In the genomic region with DNA sequence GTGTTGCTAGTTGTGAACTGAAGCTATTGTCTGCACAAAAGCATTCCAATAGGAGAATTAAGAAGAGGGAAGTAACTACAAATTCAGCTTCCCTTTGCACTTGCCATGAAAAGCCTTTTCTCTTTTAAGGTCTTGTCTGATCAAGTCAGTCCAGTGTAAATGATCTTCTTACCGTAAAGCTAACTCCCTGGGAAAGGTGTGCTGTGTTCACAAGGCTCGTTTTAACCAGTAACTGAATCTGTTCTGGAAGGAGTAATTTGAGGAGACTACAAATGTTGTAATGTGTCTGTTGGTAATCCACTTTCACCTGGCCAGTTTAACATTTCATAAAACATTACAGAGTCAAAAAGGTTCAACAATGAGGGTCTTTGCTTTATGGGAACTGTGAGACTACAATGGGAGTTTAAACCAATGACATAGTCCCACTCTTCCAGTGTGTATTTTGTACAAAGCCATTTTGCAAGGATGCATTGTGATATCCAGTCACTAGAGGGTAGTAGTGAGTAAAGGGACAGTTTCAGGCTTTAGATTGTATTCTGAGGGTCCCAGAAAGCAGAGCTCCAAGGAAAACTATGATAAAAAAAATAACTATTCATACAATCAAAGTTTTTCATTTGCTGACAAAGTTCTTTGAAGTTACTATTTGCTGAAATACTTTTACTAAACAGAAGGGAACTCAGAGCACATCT, we compare ENCODE assay signal across 18 mouse cellular contexts.
A peak's percentile ranks its signal among the peaks of the same experiment; 100 is the strongest.
DNase-seq lines count a peak whose midpoint lies in the region; ATAC-seq and TF ChIP-seq lines count a peak whose summit lies in the region.
"Had no signal": no experiment of that assay in that cellular context is flagged by ENCODE, and none has a peak within 500 bp of the region (broad histone marks: within the 10 kb centered on the region; RNA-seq: fewer than 3 reads in every experiment).

No protein-coding gene starts in this region.

- H3K4me2 ChIP-seq in liver, embryonic 11.5 days, result no peak overlapping the region
- H3K4me2 ChIP-seq in CH12.LX (ENCODE audit: insufficient read depth, low read depth, poor library complexity, severe bottlenecking), result no peak overlapping the region
- H3K4me2 ChIP-seq: midbrain, embryonic 13.5 days had no signal

- intact Hi-C loops in heart, adult 2 months (cut with DNase I), result no loop called here
- intact Hi-C loops in heart, postnatal 36 days (cut with DNase I), result no loop called here

- H3K27ac ChIP-seq in heart, adult 2 months, result no peak overlapping the region
- H3K27ac ChIP-seq in liver, adult 2 months (replicated peaks; ENCODE audit: insufficient read depth, low read depth, low read length), result no peak overlapping the region
- no peak overlapping the region for H3K27ac ChIP-seq in liver, embryonic 11.5 days (ENCODE audit: low read depth, low read length)
- H3K27ac ChIP-seq in CH12.LX (ENCODE audit: insufficient read depth, low read depth) (no peak overlapping the region), MEL (ENCODE audit: control insufficient read depth, low read depth, low read length) (no peak overlapping the region)
- H3K27ac ChIP-seq in cerebellum, adult 2 months (ENCODE audit: insufficient read depth, low read length), result no peak overlapping the region
- H3K27ac ChIP-seq: heart, embryonic 10.5 days; midbrain, embryonic 13.5 days had no signal

- WGBS in heart, adult 2 months, result 70% methylated on average over 2 of the region's 2 CpGs
- 65% methylated on average over 2 of the region's 2 CpGs for WGBS in liver, adult 2 months
- 75% methylated on average over 2 of the region's 2 CpGs for WGBS in liver, embryonic 11.5 days
- 80% methylated on average over 2 of the region's 2 CpGs for WGBS in cerebellum, adult 2 months

- no peaks in the 10 kb centered on the region for H3K79me2 ChIP-seq in heart, adult 2 months (replicated peaks; ENCODE audit: control insufficient read depth, insufficient read depth, low read length)
- H3K79me2 ChIP-seq in liver, adult 2 months (ENCODE audit: control insufficient read depth, insufficient read depth, low read length), result no peaks in the 10 kb centered on the region
- H3K79me2 ChIP-seq in CH12.LX (replicated peaks; ENCODE audit: control insufficient read depth, extremely low read depth, insufficient read depth, poor library complexity, severe bottlenecking) (no peaks in the 10 kb centered on the region), MEL (ENCODE audit: control insufficient read depth, insufficient read depth, low read length, poor library complexity) (no peaks in the 10 kb centered on the region)

- TF ChIP-seq RAD21 in CH12.LX (IDR thresholded peaks at IDR 0.05; ENCODE audit: low read depth, low read length) (peak; percentile 34), MEL (IDR thresholded peaks at IDR 0.05; ENCODE audit: low read depth, low read length) (no peak; the same call in 1 of the 2 replicates)

- H3K4me3 ChIP-seq in heart, adult 2 months, result no peak overlapping the region
- H3K4me3 ChIP-seq in liver, adult 2 months (ENCODE audit: insufficient read depth, low read depth, low read length), result no peak overlapping the region
- H3K4me3 ChIP-seq in liver, embryonic 11.5 days (ENCODE audit: low read depth, low read length), result no peak overlapping the region
- H3K4me3 ChIP-seq in CH12.LX (replicated peaks in 1 of 3; ENCODE audit: low read depth in 2 of 3, low read length in 2 of 3, poor library complexity in 1 of 3) (no peak overlapping the region), MEL (ENCODE audit: control insufficient read depth in 1 of 2, insufficient read depth in 1 of 2, low read depth in 2 of 2, low read length in 2 of 2) (no peak overlapping the region)
- H3K4me3 ChIP-seq in cerebellum, adult 2 months (replicated peaks; ENCODE audit: insufficient read depth, low read depth, low read length), result no peak overlapping the region
- H3K4me3 ChIP-seq: heart, embryonic 10.5 days; midbrain, embryonic 13.5 days had no signal

- no peaks in the 10 kb centered on the region for H3K4me1 ChIP-seq in heart, adult 2 months (ENCODE audit: control insufficient read depth, insufficient read depth, low read length)
- H3K4me1 ChIP-seq in liver, adult 2 months (ENCODE audit: control insufficient read depth, insufficient read depth, low read length), result no peaks in the 10 kb centered on the region
- H3K4me1 ChIP-seq in liver, embryonic 11.5 days (replicated peaks; ENCODE audit: control insufficient read depth, insufficient read depth, low read length), result no peaks in the 10 kb centered on the region
- no peaks in the 10 kb centered on the region for H3K4me1 ChIP-seq in CH12.LX (ENCODE audit: control insufficient read depth in 1 of 2, insufficient read depth in 2 of 2)
- no peaks in the 10 kb centered on the region for H3K4me1 ChIP-seq in MEL (ENCODE audit: control insufficient read depth in 1 of 2, insufficient read depth in 2 of 2, low read length in 2 of 2)
- no peaks in the 10 kb centered on the region for H3K4me1 ChIP-seq in cerebellum, adult 2 months (ENCODE audit: control insufficient read depth, insufficient read depth, low read length)
- H3K4me1 ChIP-seq: heart, embryonic 10.5 days; midbrain, embryonic 13.5 days had no signal

- no peak overlapping the region for H3K9ac ChIP-seq in heart, adult 2 months (ENCODE audit: low read depth, low read length)
- no peak overlapping the region for H3K9ac ChIP-seq in liver, adult 2 months (ENCODE audit: low read depth, low read length)
- no peak overlapping the region for H3K9ac ChIP-seq in liver, embryonic 11.5 days (ENCODE audit: low read depth, low read length)
- H3K9ac ChIP-seq in CH12.LX (ENCODE audit: insufficient read depth, low read depth) (no peak overlapping the region), MEL (ENCODE audit: control insufficient read depth, low read depth, low read length, poor library complexity, severe bottlenecking) (no peak overlapping the region)
- H3K9ac ChIP-seq: midbrain, embryonic 13.5 days had no signal

- no peak for TF ChIP-seq POLR2A in heart, adult 2 months (IDR thresholded peaks at IDR 0.05; ENCODE audit: insufficient read depth, low read depth, low read length)
- no peak for TF ChIP-seq POLR2A in liver, adult 2 months (IDR thresholded peaks at IDR 0.05; ENCODE audit: extremely low read depth, insufficient read depth, low read length)
- TF ChIP-seq POLR2A in CH12.LX (IDR thresholded peaks at IDR 0.05; ENCODE audit: low read depth, low read length) (no peak), MEL (IDR thresholded peaks at IDR 0.05; ENCODE audit: control insufficient read depth in 1 of 2, insufficient read depth in 1 of 2, low read depth in 1 of 2, low read length in 2 of 2, poor library complexity in 1 of 2) (no peak)
- no peak for TF ChIP-seq POLR2A in cerebellum, adult 2 months (IDR thresholded peaks at IDR 0.05; ENCODE audit: borderline replicate concordance, insufficient read depth, low read length)

- in situ Hi-C loops in CH12.LX (cut with MboI; ENCODE audit: low pct_ligation_motif_present, low pct_unique_long_range_greater_than_20kb, low sequenced_read_pairs), result no loop called here

- no peak for ATAC-seq in liver, embryonic 11.5 days (replicated peaks; ENCODE audit: low FRiP score)
- ATAC-seq: CD4-positive, CD25-positive, alpha-beta regulatory T cell, adult 4 months; forebrain, embryonic 16.5 days; midbrain, embryonic 13.5 days had no signal

- H3K36me3 ChIP-seq in heart, adult 2 months (ENCODE audit: control insufficient read depth, insufficient read depth, low read length), result no peaks in the 10 kb centered on the region
- no peaks in the 10 kb centered on the region for H3K36me3 ChIP-seq in liver, adult 2 months (ENCODE audit: control insufficient read depth, insufficient read depth, low read length)
- no peaks in the 10 kb centered on the region for H3K36me3 ChIP-seq in liver, embryonic 11.5 days (ENCODE audit: control insufficient read depth, insufficient read depth, low read length)
- H3K36me3 ChIP-seq in CH12.LX (replicated peaks in 1 of 2; ENCODE audit: control insufficient read depth in 1 of 2, insufficient read depth in 1 of 2, low read length in 1 of 2) (no peaks in the 10 kb centered on the region), MEL (ENCODE audit: control insufficient read depth in 1 of 2, insufficient read depth in 2 of 2, low read length in 2 of 2) (no peaks in the 10 kb centered on the region)
- H3K36me3 ChIP-seq: heart, embryonic 10.5 days; midbrain, embryonic 13.5 days had no signal

- TF ChIP-seq CTCF in heart, adult 2 months (IDR thresholded peaks at IDR 0.05), result peak; percentile 62
- peak; percentile 40; the same call in 1 of the 2 replicates for TF ChIP-seq CTCF in liver, adult 2 months (IDR thresholded peaks at IDR 0.05; ENCODE audit: low read depth, low read length)
- peak; percentile 57 for TF ChIP-seq CTCF in CH12.LX (conservative IDR thresholded peaks at IDR 0.05 in 1 of 2, IDR thresholded peaks at IDR 0.05 in 1 of 2; ENCODE audit: low read depth in 2 of 2, low read length in 2 of 2)
- TF ChIP-seq CTCF in MEL (IDR thresholded peaks at IDR 0.05 in 2 of 3, conservative IDR thresholded peaks at IDR 0.05 in 1 of 3; ENCODE audit: control insufficient read depth in 1 of 3, insufficient read depth in 1 of 3, low read depth in 2 of 3, low read length in 3 of 3, poor library complexity in 1 of 3, severe bottlenecking in 1 of 3), result peak in 2 of 3 experiments; percentile 14 to 31; a peak in 3 of 6 replicates
- no peak for TF ChIP-seq CTCF in cerebellum, adult 2 months (IDR thresholded peaks at IDR 0.05; ENCODE audit: borderline replicate concordance, insufficient read depth, low read depth, low read length)

- no peak for TF ChIP-seq EP300 in heart, adult 2 months (IDR thresholded peaks at IDR 0.05; ENCODE audit: insufficient read depth, low read depth, low read length)
- no peak for TF ChIP-seq EP300 in CH12.LX (IDR thresholded peaks at IDR 0.05; ENCODE audit: low read length)
- no peak for TF ChIP-seq EP300 in MEL (IDR thresholded peaks at IDR 0.05; ENCODE audit: low read depth in 1 of 2, low read length in 2 of 2)

- no peaks in the 10 kb centered on the region for H3K27me3 ChIP-seq in heart, adult 2 months (ENCODE audit: control insufficient read depth, insufficient read depth, low read length)
- no peaks in the 10 kb centered on the region for H3K27me3 ChIP-seq in liver, adult 2 months (ENCODE audit: control insufficient read depth, insufficient read depth, low read length)
- no peaks in the 10 kb centered on the region for H3K27me3 ChIP-seq in liver, embryonic 11.5 days (replicated peaks; ENCODE audit: control insufficient read depth, insufficient read depth, low read length)
- no peaks in the 10 kb centered on the region for H3K27me3 ChIP-seq in CH12.LX (replicated peaks)
- no peaks in the 10 kb centered on the region for H3K27me3 ChIP-seq in MEL (ENCODE audit: control insufficient read depth in 1 of 2, insufficient read depth in 2 of 2, low read length in 2 of 2)
- H3K27me3 ChIP-seq in cerebellum, adult 2 months (ENCODE audit: control insufficient read depth, insufficient read depth, low read length), result no peaks in the 10 kb centered on the region
- H3K27me3 ChIP-seq: midbrain, embryonic 13.5 days had no signal

- no peak for DNase-seq in heart, adult 2 months
- no peak for DNase-seq in heart, postnatal 36 days
- peak; percentile 5 for DNase-seq in liver, adult 2 months (ENCODE audit: extremely low read depth, low read depth, low spot score)
- DNase-seq in liver, embryonic 11.5 days (ENCODE audit: low spot score), result no peak
- peak; percentile 17 for DNase-seq in CH12.LX (ENCODE audit: extremely low read depth)
- DNase-seq in MEL (ENCODE audit: low read depth, low spot score), result no peak
- no peak for DNase-seq in cerebellum, adult 2 months
- DNase-seq in thymus, adult 18-20 months, result no peak
- DNase-seq: adrenal gland, postnatal 25 days; cerebellum, adult 8-10 months; gastrocnemius, postnatal 10 days; kidney, adult 9 months; lung, adult 2 months; right cerebral cortex, postnatal 4 days had no signal

- H3K9me3 ChIP-seq in liver, embryonic 11.5 days (ENCODE audit: control insufficient read depth, low read length), result no peaks in the 10 kb centered on the region
- H3K9me3 ChIP-seq in CH12.LX (replicated peaks; ENCODE audit: low read length) (no peaks in the 10 kb centered on the region), MEL (replicated peaks; ENCODE audit: insufficient read depth, low read length) (no peaks in the 10 kb centered on the region)
- H3K9me3 ChIP-seq: heart, embryonic 10.5 days; midbrain, embryonic 13.5 days had no signal

- dilution Hi-C loops in CH12.LX (cut with MboI; ENCODE audit: extremely low pct_ligation_motif_present, extremely low pct_unique_long_range_greater_than_20kb, low sequenced_read_pairs), result no loop called here

Comparison
In these comparisons a context has a peak if more than half of its experiments do, and no peak if none do; other contexts are left out.
1. DNase-seq: peak in liver, adult 2 months (single experiment) and CH12.LX (single experiment); none in heart, adult 2 months (0 of 2), heart, postnatal 36 days (0 of 2), liver, embryonic 11.5 days (single experiment), MEL (single experiment), cerebellum, adult 2 months (0 of 2) and thymus, adult 18-20 months (0 of 2).